Mouse (Mus musculus): ENCODE measurements around the gene Syt14. TPM values are rescaled to one million over a fixed set of nuclear protein-coding genes. Genes with fewer than 3 reads are reported as not detected.

Syt14 gene
- total RNA-seq, 1 experiment: 8.5 TPM

DNA sequence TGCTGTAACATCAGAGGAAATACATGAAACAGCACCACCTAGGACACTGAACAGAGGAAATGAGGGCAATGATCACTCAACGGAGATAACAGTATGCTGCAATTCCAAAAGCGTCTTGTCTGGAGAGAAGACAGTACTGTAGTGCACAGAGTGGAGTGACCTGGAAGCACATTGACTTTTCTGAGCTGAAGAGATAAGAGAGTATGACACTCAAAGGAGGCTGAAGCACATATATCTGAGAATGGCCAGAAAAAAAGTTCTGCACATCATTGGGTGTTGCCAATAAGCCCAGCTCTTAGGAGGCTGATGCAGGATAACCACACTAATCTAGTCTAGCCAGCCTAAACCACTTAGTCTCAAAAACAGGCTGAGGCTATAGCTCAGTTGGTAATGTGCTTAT lies 34.0 kb downstream of the Syt14 start:
- H3K4me1 ChIP-seq (ENCODE audit: control insufficient read depth in 2 of 2, insufficient read depth in 2 of 2, low read length in 2 of 2, poor library complexity in 1 of 2): no peaks in the 10 kb centered on the region
- no peak for DNase-seq (ENCODE audit: low read depth, low spot score)
- no peaks in the 10 kb centered on the region for H3K9me3 ChIP-seq (ENCODE audit: control insufficient read depth, insufficient read depth, low read depth, low read length)
- no peak overlapping the region for H3K4me3 ChIP-seq (ENCODE audit: insufficient read depth in 1 of 2, low read depth in 1 of 2, low read length in 2 of 2, poor library complexity in 1 of 2, severe bottlenecking in 1 of 2)
- H3K9ac ChIP-seq (ENCODE audit: insufficient read depth, low read depth, low read length, poor library complexity, severe bottlenecking): no peak overlapping the region
- TF ChIP-seq ZNF384 (IDR thresholded peaks at IDR 0.05; ENCODE audit: low read depth, low read length): no peak
- TF ChIP-seq ZC3H11A (IDR thresholded peaks at IDR 0.05; ENCODE audit: borderline replicate concordance, low read depth, low read length): no peak
- TF ChIP-seq HCFC1 (IDR thresholded peaks at IDR 0.05; ENCODE audit: borderline replicate concordance, insufficient read depth, low read length): no peak
- TF ChIP-seq CHD2 (IDR thresholded peaks at IDR 0.05; ENCODE audit: low read depth, low read length): no peak
- TF ChIP-seq MAFK (IDR thresholded peaks at IDR 0.05; ENCODE audit: insufficient read depth, low read depth, low read length): no peak
- H3K36me3 ChIP-seq (ENCODE audit: control insufficient read depth, insufficient read depth, low read length, poor library complexity, severe bottlenecking): no peaks in the 10 kb centered on the region
- in situ Hi-C loops (cut with MboI; ENCODE audit: low sequenced_read_pairs in 2 of 2, unreplicated experiment in 2 of 2): no loop called here
- H3K27ac ChIP-seq (ENCODE audit: insufficient read depth, low read depth, low read length, poor library complexity, severe bottlenecking): no peak overlapping the region

GRCm38 (mm10) chr1:193000908-193001307 lies 34.7 kb downstream of the Syt14 start:
- H3K9ac ChIP-seq (ENCODE audit: insufficient read depth, low read depth, low read length, poor library complexity, severe bottlenecking): no peak overlapping the region
- TF ChIP-seq MAFK (IDR thresholded peaks at IDR 0.05; ENCODE audit: insufficient read depth, low read depth, low read length) (no peak), HCFC1 (IDR thresholded peaks at IDR 0.05; ENCODE audit: borderline replicate concordance, insufficient read depth, low read length) (no peak), ZNF384 (IDR thresholded peaks at IDR 0.05; ENCODE audit: low read depth, low read length) (no peak), ZC3H11A (IDR thresholded peaks at IDR 0.05; ENCODE audit: borderline replicate concordance, low read depth, low read length) (no peak), CHD2 (IDR thresholded peaks at IDR 0.05; ENCODE audit: low read depth, low read length) (no peak)
- no peaks in the 10 kb centered on the region for H3K4me1 ChIP-seq (ENCODE audit: control insufficient read depth in 2 of 2, insufficient read depth in 2 of 2, low read length in 2 of 2, poor library complexity in 1 of 2)
- no peak overlapping the region for H3K27ac ChIP-seq (ENCODE audit: insufficient read depth, low read depth, low read length, poor library complexity, severe bottlenecking)
- no peak for DNase-seq (ENCODE audit: low read depth, low spot score)
- H3K9me3 ChIP-seq (ENCODE audit: control insufficient read depth, insufficient read depth, low read depth, low read length): no peaks in the 10 kb centered on the region
- in situ Hi-C loops (cut with MboI; ENCODE audit: low sequenced_read_pairs in 2 of 2, unreplicated experiment in 2 of 2): no loop called here
- H3K36me3 ChIP-seq (ENCODE audit: control insufficient read depth, insufficient read depth, low read length, poor library complexity, severe bottlenecking): no peaks in the 10 kb centered on the region
- no peak overlapping the region for H3K4me3 ChIP-seq (ENCODE audit: insufficient read depth in 1 of 2, low read depth in 1 of 2, low read length in 2 of 2, poor library complexity in 1 of 2, severe bottlenecking in 1 of 2)

- Histone ChIP-seq H3K9ac (ENCODE audit: insufficient read depth, low read depth, low read length, poor library complexity, severe bottlenecking) (no peak overlapping the region), H3K36me3 (ENCODE audit: control insufficient read depth, insufficient read depth, low read length, poor library complexity, severe bottlenecking) (no peaks in the 10 kb centered on the region), H3K4me1 (ENCODE audit: control insufficient read depth in 2 of 2, insufficient read depth in 2 of 2, low read length in 2 of 2, poor library complexity in 1 of 2) (no peaks in the 10 kb centered on the region), H3K27ac (ENCODE audit: insufficient read depth, low read depth, low read length, poor library complexity, severe bottlenecking) (no peak overlapping the region), H3K9me3 (ENCODE audit: control insufficient read depth, insufficient read depth, low read depth, low read length) (no peaks in the 10 kb centered on the region), H3K4me3 (ENCODE audit: insufficient read depth in 1 of 2, low read depth in 1 of 2, low read length in 2 of 2, poor library complexity in 1 of 2, severe bottlenecking in 1 of 2) (no peak overlapping the region)
- no peak for DNase-seq (ENCODE audit: low read depth, low spot score)
- in situ Hi-C loops (cut with MboI; ENCODE audit: low sequenced_read_pairs in 2 of 2, unreplicated experiment in 2 of 2): no loop called here
- TF ChIP-seq CHD2 (IDR thresholded peaks at IDR 0.05; ENCODE audit: low read depth, low read length) (no peak), MAFK (IDR thresholded peaks at IDR 0.05; ENCODE audit: insufficient read depth, low read depth, low read length) (no peak), ZC3H11A (IDR thresholded peaks at IDR 0.05; ENCODE audit: borderline replicate concordance, low read depth, low read length) (no peak), ZNF384 (IDR thresholded peaks at IDR 0.05; ENCODE audit: low read depth, low read length) (no peak), HCFC1 (IDR thresholded peaks at IDR 0.05; ENCODE audit: borderline replicate concordance, insufficient read depth, low read length) (no peak)
These were observed 41.2 kb downstream of the Syt14 start for GRCm38 (mm10) chr1:192994179-192994873.

DNA sequence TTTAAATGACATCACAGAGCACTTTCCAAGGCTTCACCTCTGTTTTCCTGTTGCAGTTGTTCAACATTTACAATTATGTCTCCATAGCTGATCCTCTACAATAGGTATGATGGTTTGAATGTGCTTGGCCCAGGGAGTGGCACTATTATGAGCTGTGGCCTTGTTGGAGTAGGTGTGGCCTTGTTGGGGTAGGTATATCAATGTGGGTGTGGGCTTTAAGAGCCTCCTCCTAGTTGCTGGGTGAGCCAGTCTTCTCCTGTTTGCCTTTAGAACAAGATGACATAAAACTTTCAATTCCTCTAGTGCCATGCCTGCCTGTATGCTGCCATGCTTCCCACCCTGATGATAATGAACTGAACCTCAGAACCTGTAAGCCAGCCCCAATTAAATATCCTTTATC lies 42.1 kb downstream of the Syt14 start:
- Histone ChIP-seq H3K4me3 (ENCODE audit: insufficient read depth in 1 of 2, low read depth in 1 of 2, low read length in 2 of 2, poor library complexity in 1 of 2, severe bottlenecking in 1 of 2) (no peak overlapping the region), H3K36me3 (ENCODE audit: control insufficient read depth, insufficient read depth, low read length, poor library complexity, severe bottlenecking) (no peaks in the 10 kb centered on the region), H3K9me3 (ENCODE audit: control insufficient read depth, insufficient read depth, low read depth, low read length) (no peaks in the 10 kb centered on the region), H3K9ac (ENCODE audit: insufficient read depth, low read depth, low read length, poor library complexity, severe bottlenecking) (no peak overlapping the region), H3K4me1 (ENCODE audit: control insufficient read depth in 2 of 2, insufficient read depth in 2 of 2, low read length in 2 of 2, poor library complexity in 1 of 2) (no peaks in the 10 kb centered on the region), H3K27ac (ENCODE audit: insufficient read depth, low read depth, low read length, poor library complexity, severe bottlenecking) (no peak overlapping the region)
- TF ChIP-seq ZNF384 (IDR thresholded peaks at IDR 0.05; ENCODE audit: low read depth, low read length) (no peak), MAFK (IDR thresholded peaks at IDR 0.05; ENCODE audit: insufficient read depth, low read depth, low read length) (no peak), CHD2 (IDR thresholded peaks at IDR 0.05; ENCODE audit: low read depth, low read length) (no peak), HCFC1 (IDR thresholded peaks at IDR 0.05; ENCODE audit: borderline replicate concordance, insufficient read depth, low read length) (no peak), ZC3H11A (IDR thresholded peaks at IDR 0.05; ENCODE audit: borderline replicate concordance, low read depth, low read length) (no peak)
- in situ Hi-C loops (cut with MboI; ENCODE audit: low sequenced_read_pairs in 2 of 2, unreplicated experiment in 2 of 2): no loop called here
- no peak for DNase-seq (ENCODE audit: low read depth, low spot score)

Data from ES-E14 (cell line).